Comparison of ENCODE assay signal across 9 mouse cellular contexts in genomic region chr5:66368966-66369365, GRCm38 (mm10).
DNase-seq lines count a peak whose midpoint lies in the region; ATAC-seq and TF ChIP-seq lines count a peak whose summit lies in the region.
"Had no signal": no experiment of that assay in that cellular context is flagged by ENCODE, and none has a peak within 500 bp of the region (broad histone marks: within the 10 kb centered on the region; RNA-seq: fewer than 3 reads in every experiment).

No protein-coding gene starts in this region.

- DNase-seq in heart, postnatal 4 days, result peak; percentile 72
- no peak for DNase-seq in heart, embryonic 10.5 days (ENCODE audit: low spot score)
- DNase-seq in B cell, adult 2 months, result peak; percentile 63 to 66
- DNase-seq in adrenal gland, postnatal 14 days, result peak; percentile 79
- peak; percentile 29 for DNase-seq in embryo, embryonic 9.5 days (ENCODE audit: extremely low spot score)
- DNase-seq in kidney, postnatal 10 days, result peak; percentile 79
- DNase-seq in stomach, postnatal 0 days (ENCODE audit: low spot score), result peak; percentile 55

- no peaks in the 10 kb centered on the region for H3K36me3 ChIP-seq in heart, embryonic 10.5 days
- H3K36me3 ChIP-seq in midbrain, embryonic 13.5 days, result no peaks in the 10 kb centered on the region
- H3K36me3 ChIP-seq in stomach, postnatal 0 days (ENCODE audit: control insufficient read depth, insufficient read depth, low read length), result no peaks in the 10 kb centered on the region
- H3K36me3 ChIP-seq: stomach, embryonic 15.5 days had no signal

- no peaks in the 10 kb centered on the region for H3K9me3 ChIP-seq in heart, embryonic 10.5 days
- H3K9me3 ChIP-seq in midbrain, embryonic 13.5 days, result no peaks in the 10 kb centered on the region
- H3K9me3 ChIP-seq in stomach, postnatal 0 days (ENCODE audit: control insufficient read depth, low read length), result no peaks in the 10 kb centered on the region
- H3K9me3 ChIP-seq: stomach, embryonic 15.5 days had no signal

- H3K4me3 ChIP-seq in heart, embryonic 10.5 days, result no peak overlapping the region
- no peak overlapping the region for H3K4me3 ChIP-seq in midbrain, embryonic 13.5 days (replicated peaks)
- H3K4me3 ChIP-seq in stomach, postnatal 0 days (ENCODE audit: low read depth, low read length), result no peak overlapping the region
- H3K4me3 ChIP-seq: stomach, embryonic 15.5 days had no signal

- no peak overlapping the region for H3K27ac ChIP-seq in heart, embryonic 10.5 days
- no peak overlapping the region for H3K27ac ChIP-seq in midbrain, embryonic 13.5 days
- H3K27ac ChIP-seq in stomach, postnatal 0 days (replicated peaks), result no peak overlapping the region
- H3K27ac ChIP-seq: stomach, embryonic 15.5 days had no signal

- no peak overlapping the region for H3K4me2 ChIP-seq in midbrain, embryonic 13.5 days (replicated peaks)
- H3K4me2 ChIP-seq in stomach, postnatal 0 days (replicated peaks; ENCODE audit: low read depth), result no peak overlapping the region
- H3K4me2 ChIP-seq: stomach, embryonic 15.5 days had no signal

- WGBS in heart, embryonic 10.5 days, result 38% methylated on average over 7 of the region's 7 CpGs
- 41% methylated on average over 7 of the region's 7 CpGs for WGBS in midbrain, embryonic 13.5 days
- 43% methylated on average over 7 of the region's 7 CpGs for WGBS in stomach, postnatal 0 days

- H3K27me3 ChIP-seq in heart, embryonic 10.5 days (ENCODE audit: insufficient read depth, poor library complexity, severe bottlenecking), result no peaks in the 10 kb centered on the region
- no peaks in the 10 kb centered on the region for H3K27me3 ChIP-seq in midbrain, embryonic 13.5 days
- no peaks in the 10 kb centered on the region for H3K27me3 ChIP-seq in stomach, postnatal 0 days (ENCODE audit: control insufficient read depth, insufficient read depth, low read length)
- H3K27me3 ChIP-seq: stomach, embryonic 15.5 days had no signal

- TF ChIP-seq CTCF in stomach, postnatal 0 days (IDR thresholded peaks at IDR 0.05; ENCODE audit: low read depth), result peak; percentile 97

- ATAC-seq in midbrain, embryonic 13.5 days, result peak; percentile 67; the same call in 1 of the 2 replicates
- ATAC-seq in stomach, postnatal 0 days (ENCODE audit: low FRiP score, low TSS enrichment), result no peak

- TF ChIP-seq EP300 in stomach, postnatal 0 days (optimal IDR thresholded peaks at IDR 0.05), result no peak

- H3K9ac ChIP-seq in midbrain, embryonic 13.5 days (replicated peaks), result no peak overlapping the region
- H3K9ac ChIP-seq in stomach, postnatal 0 days (ENCODE audit: low read length), result no peak overlapping the region
- H3K9ac ChIP-seq: stomach, embryonic 15.5 days had no signal

- H3K4me1 ChIP-seq in heart, embryonic 10.5 days, result peaks cover 10% of the 10 kb centered on the region; the same call in 1 of the 2 replicates
- peaks cover 43% of the 10 kb centered on the region for H3K4me1 ChIP-seq in midbrain, embryonic 13.5 days (replicated peaks)
- no peaks in the 10 kb centered on the region for H3K4me1 ChIP-seq in stomach, postnatal 0 days (replicated peaks; ENCODE audit: control insufficient read depth, insufficient read depth)
- H3K4me1 ChIP-seq: stomach, embryonic 15.5 days had no signal
